Mouse (Mus musculus) brain, embryonic 14.5 days (tissue): Measurements from ENCODE around the gene C2cd5. TPM values are rescaled to one million over a fixed set of nuclear protein-coding genes. Genes with fewer than 3 reads are reported as not detected.

Experiments used
- DNase-seq: peaks from one replicate; pipeline ENCODE4 v3.0.0-alpha.2; 2011; ENCODE audit warnings: low read depth
- CTCF ChIP-seq: fragments of 200-500 bp; IDR thresholded peaks from 2 replicates; pipeline ENCODE4 v1.5.1; 2012; ENCODE audit warnings: inconsistent platforms, mild to moderate bottlenecking, moderate library complexity, borderline replicate concordance; ENCODE audit not compliant: insufficient read depth, insufficient read length; ENCODE audit errors: extremely low read depth
- POLR2A ChIP-seq: fragments of 200-500 bp; IDR thresholded peaks from 2 replicates; pipeline ENCODE4 v1.6.1; 2012; ENCODE audit warnings: mild to moderate bottlenecking, inconsistent platforms, borderline replicate concordance; ENCODE audit not compliant: poor library complexity, insufficient read depth, insufficient read length, severe bottlenecking; ENCODE audit errors: extremely low read depth
- polyA plus RNA-seq: library from polyadenylated mRNA; depleted of rRNA; stranded (reverse); fragments of >200 nt; gene quantifications from 2 replicates; pipeline ENCODE4 v1.2.3, GENCODE M21; 2012

The C2cd5 gene
- polyA plus RNA-seq, 1 experiment, result 93.5 TPM

DNA sequence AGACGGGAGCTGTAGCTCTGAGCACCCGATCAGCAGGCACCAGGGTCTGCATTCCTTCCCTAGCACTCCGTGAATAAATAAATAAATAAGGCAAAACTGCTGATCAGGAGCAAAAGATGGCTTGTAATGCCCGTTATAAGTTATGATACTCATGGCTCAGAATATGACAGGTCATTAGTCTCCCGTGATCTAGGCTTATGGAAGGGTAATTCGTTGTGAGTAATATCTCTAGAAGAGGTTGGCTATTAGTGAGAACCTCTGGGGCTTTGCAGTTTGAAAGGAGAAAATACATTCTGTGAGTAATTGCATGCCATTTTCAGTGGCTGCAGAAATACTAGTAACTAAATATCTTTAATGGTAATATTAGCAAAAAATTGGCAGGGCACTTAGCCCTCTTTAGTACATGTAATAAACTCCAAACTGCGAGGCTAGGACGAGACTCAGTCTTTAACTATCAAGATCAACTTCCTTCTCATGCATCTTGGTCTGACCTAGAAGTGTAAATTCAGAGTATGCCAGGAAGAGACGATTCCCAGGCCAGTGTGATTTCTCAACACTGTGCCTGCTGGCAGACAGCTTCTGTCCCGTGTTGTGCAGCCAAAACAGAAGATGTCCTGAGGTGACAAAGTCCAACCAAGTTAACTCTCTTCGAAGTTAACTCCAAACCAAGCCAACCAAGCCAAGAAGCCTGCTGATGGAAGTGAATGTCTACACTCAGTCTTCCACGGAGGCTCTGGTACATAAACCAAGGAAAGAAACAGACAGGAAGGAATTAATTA is 101.5 kb downstream of the C2cd5 start:
- DNase-seq, result no peak
- TF ChIP-seq CTCF, result no peak
- no peak for TF ChIP-seq POLR2A

DNA sequence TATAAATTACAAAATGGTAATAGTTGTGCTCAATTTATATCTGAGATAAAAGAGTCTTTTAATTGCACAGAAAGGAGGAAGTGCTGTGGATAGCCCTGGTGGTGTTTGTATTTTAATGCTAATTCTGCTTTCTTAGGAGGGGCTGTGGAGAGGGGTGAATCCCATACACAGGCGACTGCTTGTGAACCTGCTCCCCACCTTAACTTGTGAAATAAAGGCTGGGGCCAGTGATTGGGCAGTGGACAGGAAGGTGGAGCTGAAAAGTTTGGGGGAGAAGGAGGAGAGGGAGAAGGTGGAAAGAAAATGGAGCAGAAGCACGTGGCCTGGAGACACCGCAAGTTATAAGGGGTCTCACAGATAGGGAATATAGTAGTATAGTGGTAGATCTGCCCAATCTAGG is 103.1 kb downstream of the C2cd5 start:
- DNase-seq, result no peak
- TF ChIP-seq POLR2A (no peak), CTCF (no peak)

DNA sequence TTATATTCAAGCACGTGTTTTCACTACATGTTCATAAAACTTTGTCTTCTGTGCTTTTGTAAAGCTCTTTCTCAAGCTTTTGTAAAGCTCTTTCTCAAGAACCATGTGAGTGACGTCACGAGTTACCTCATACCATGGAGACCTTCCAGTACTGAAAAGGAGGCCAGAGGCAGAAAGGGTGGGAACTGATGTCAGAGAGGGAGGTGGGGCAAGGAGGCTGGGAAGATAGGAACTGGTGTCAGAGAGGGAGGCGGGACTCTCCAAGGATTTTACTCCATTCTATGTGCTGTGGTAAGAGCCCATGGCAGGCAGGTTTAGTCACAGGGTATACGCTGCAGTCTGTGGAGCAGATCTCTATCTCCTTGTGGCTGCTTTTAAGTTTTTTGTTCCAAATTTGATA is 104.4 kb downstream of the C2cd5 start:
- peak; percentile 48 for DNase-seq
- TF ChIP-seq CTCF (no peak), POLR2A (no peak)

DNA sequence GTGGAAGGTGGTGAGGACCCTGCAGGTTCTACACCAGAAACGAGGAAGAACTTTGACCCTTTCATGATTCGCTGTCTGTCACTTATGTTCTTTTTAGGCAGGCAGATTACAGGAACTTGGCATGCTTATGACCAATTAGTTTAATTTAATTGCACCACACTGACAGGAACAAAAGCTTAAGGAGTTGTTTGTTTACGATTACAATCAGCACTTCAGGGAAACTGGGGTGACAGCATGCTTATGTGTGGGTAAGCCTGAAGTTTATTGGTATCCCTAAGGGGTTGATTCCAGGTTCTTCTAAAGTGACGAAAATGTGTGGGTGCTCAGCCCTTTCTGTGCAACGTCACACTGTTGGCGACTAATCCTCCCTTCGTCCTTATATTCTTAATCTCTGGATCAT is 105.1 kb downstream of the C2cd5 start:
- peak; percentile 84 for DNase-seq
- TF ChIP-seq CTCF, result no peak
- no peak for TF ChIP-seq POLR2A

DNA sequence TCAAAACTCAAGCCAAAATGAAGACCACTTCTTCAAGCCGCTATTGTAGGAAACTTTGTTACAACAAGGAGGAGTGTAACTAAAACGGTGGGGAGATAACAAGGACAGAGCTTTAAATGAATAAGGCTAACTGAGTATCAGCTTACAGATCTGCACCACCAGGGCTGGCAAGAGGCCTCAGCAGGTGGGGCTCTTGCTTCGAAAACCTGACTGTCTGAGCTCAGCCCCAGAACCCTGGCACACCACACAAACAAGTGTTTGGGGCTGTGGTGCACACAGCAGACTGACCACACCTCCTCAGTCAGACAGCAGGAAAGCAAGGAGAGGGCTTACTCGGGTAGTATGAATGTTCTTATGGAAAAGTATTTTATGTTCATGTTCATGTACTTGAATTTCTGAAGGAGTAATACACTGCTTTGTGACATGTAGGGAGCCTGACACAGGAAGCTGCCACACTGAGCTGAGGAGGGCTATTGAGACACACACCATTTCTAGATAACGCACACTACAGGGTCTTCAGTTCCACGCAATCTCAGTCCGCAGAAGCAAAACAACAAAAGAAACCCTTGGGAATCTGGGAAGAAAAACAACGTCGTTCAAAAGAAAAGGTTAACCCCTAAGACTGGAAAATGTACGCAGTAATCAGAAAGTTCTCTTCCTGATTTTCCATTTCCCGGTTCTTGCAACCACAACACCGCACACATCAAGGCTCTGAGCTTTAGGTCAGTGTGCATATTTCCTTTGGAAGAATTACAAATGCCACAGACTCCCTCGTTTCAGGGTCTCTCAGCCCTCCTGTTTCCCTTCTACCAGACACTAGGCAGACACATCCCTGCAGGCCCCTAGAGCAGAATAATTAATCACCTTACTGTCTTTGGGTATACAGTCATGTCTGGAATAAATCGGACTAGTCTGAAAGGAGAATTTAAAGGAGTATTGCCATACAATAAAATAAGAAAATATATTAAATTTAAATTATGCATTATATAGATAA is 105.9 kb downstream of the C2cd5 start:
- no peak for TF ChIP-seq POLR2A
- no peak for TF ChIP-seq CTCF
- DNase-seq, result peak; percentile 48

DNA sequence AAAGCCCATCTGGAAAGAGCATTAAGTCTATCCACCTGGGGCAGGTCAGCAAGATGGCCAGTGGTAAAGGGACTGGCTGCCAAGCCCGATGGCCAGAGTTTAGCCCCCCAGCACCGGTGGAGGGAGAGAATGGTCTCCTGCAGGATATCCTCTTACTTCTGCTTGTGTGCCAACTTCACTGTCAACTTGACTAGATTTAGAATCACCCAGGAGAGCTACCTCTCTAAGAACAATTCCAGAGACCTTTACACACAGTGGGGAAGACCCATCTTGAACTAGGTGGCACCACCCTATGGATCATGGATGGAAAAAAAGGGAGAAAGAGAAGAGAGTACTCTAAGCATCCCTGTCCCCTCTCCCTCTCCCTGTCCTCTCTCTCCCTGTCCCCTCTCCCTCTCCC is 107.0 kb downstream of the C2cd5 start:
- TF ChIP-seq POLR2A (no peak), CTCF (no peak)
- no peak for DNase-seq

DNA sequence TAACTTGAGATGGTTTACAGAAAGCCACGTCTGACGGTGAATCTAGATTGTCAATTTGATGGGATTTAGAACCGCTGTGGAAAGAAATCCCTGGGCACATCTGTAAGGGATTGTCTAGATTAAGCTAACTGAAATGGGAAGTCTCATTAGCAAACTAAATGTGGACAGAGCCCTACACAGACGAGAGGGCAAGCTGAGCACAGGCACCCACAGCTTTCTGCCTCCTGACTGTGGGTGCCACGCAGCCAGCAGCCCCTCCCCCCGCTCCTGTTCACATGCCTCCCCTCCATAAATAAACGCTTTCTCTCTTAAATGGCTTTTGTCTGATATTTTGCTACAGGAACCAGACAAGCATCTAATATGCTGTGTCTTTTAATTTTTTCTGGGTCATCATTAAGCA is 107.8 kb downstream of the C2cd5 start:
- TF ChIP-seq CTCF, result no peak
- no peak for TF ChIP-seq POLR2A
- peak; percentile 39 for DNase-seq

DNA sequence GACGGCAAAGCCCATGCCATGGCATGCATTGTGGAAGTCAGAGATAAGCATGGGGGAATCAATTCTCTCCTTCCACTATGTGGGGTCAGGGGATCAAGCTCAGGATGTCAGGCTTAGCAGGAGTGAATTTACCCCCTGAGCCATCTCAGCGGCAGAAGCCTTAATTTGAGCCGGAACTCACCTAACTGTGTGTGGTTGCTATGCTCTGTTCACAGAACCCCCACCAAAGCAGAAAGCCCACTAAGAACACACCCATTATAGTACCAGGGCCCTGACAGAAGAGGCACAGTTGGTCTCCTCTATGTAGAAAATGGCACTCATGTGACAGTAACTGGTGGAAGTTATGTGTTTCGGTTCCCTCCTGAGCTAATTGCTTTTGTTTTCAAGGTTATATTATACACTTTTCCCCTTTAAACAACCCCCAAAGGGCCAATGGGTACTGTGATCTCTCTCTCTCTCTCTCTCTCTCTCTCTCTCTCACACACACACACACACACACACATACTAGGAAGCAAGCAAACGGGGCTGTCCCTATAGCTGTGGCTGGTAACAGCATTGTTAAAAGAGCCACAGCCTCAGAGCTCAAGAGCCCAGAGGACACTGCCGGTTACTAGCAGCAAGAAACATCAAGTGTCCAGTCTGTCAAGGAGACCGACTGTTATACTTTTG is 108.4 kb downstream of the C2cd5 start:
- TF ChIP-seq POLR2A (no peak), CTCF (no peak)
- no peak for DNase-seq

DNA sequence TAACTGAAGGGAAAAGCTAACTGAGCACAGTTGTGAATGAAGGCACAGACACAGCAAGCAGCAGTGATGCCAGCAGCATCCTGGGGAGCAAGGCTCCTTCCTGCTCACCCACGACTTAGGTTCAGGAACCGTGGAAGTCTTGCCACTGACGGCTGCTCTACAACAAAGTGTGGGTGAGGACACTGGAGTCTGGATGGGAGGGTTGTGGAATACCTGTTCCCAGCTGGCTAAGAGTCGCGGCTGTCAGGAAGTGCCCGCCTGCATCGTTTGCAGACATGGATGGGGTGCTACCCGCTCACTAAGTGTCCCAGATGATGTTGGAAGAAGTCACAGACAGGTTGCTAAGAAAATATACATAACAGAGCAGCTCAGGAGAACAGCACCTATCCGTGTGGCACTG is 109.4 kb downstream of the C2cd5 start:
- no peak for TF ChIP-seq POLR2A
- TF ChIP-seq CTCF, result no peak
- DNase-seq, result no peak

DNA sequence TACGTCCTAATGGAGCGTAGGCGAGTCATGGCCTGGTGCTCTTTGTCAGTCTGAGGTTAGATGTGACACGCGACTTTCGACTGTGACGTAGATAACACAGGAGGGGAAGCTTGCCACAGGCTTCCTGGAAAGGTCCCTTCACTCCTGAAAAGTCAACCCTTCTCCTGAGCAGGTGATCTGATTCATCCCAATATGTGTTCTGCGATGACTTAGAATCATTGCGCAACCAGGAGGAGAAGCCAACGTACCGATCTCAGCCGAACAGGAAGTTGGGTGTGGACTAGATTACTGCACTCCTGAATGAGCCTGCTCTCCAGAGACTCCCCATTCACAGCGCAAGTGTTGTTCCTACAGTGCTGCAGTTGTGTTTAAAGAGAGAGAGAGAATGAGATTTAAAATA is 110.4 kb downstream of the C2cd5 start:
- no peak for TF ChIP-seq POLR2A
- no peak for DNase-seq

DNA sequence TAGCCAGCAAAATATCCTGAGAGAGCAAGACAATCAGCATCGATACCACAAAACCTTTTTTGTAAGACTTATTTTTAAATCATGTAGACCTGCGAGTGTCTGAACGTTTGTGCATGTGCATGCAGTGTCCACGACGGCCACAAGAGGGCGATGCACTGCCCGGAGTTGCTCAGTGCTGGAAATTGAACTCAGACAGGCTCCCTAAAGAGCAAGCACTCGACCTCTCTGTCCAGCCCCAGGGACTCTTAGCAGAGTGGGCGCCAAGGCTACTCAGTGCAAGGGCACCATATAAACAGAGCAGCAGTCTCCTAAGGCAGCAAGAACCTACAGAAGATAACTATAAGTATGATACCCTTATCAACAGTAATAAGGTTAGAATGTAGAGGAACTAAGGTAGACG is 111.2 kb downstream of the C2cd5 start:
- TF ChIP-seq POLR2A (no peak), CTCF (peak; percentile 92)
- peak; percentile 58 for DNase-seq
